Comparison of ENCODE assay signal across 8 mouse cellular contexts in genomic region chr9:30426882-30427632, GRCm38 (mm10). TPM values are rescaled to one million over a fixed set of nuclear protein-coding genes. Genes with fewer than 3 reads are reported as not detected.
DNase-seq lines count a peak whose midpoint lies in the region; ATAC-seq lines count a peak whose summit lies in the region.

Gene Snx19 (plus strand): TSS chr9:30427108.

- H3K4me1 ChIP-seq in heart, embryonic 13.5 days: peaks cover 40% of the 10 kb centered on the region
- peaks cover 29% of the 10 kb centered on the region for H3K4me1 ChIP-seq in liver, embryonic 12.5 days
- H3K4me1 ChIP-seq in stomach, embryonic 15.5 days: peaks cover 22% of the 10 kb centered on the region

- no peaks in the 10 kb centered on the region for H3K9me3 ChIP-seq in heart, embryonic 13.5 days
- H3K9me3 ChIP-seq in liver, embryonic 12.5 days (replicated peaks): no peaks in the 10 kb centered on the region
- H3K9me3 ChIP-seq in stomach, embryonic 15.5 days: no peaks in the 10 kb centered on the region

- peak within 1 kb of the TSS; percentile 62 for H3K27ac ChIP-seq in heart, embryonic 13.5 days (replicated peaks)
- H3K27ac ChIP-seq in liver, embryonic 12.5 days: peak within 1 kb of the TSS; percentile 65
- peak within 1 kb of the TSS; percentile 51; the same call in 1 of the 2 replicates for H3K27ac ChIP-seq in stomach, embryonic 15.5 days

- peaks cover 16% of the 10 kb centered on the region for H3K36me3 ChIP-seq in heart, embryonic 13.5 days
- peaks cover 9% of the 10 kb centered on the region for H3K36me3 ChIP-seq in liver, embryonic 12.5 days
- H3K36me3 ChIP-seq in stomach, embryonic 15.5 days: no peaks in the 10 kb centered on the region

- H3K9ac ChIP-seq in heart, embryonic 13.5 days: peak within 1 kb of the TSS; percentile 94
- peak within 1 kb of the TSS; percentile 83 for H3K9ac ChIP-seq in liver, embryonic 12.5 days
- peak within 1 kb of the TSS; percentile 85 for H3K9ac ChIP-seq in stomach, embryonic 15.5 days

- WGBS in heart, embryonic 13.5 days: 2% methylated on average over 53 of the region's 53 CpGs
- 3% methylated on average over 53 of the region's 53 CpGs for WGBS in liver, embryonic 12.5 days (ENCODE audit: insufficient replicate concordance)
- 3% methylated on average over 53 of the region's 53 CpGs for WGBS in stomach, embryonic 15.5 days

- H3K4me3 ChIP-seq in heart, embryonic 13.5 days: peak within 1 kb of the TSS; percentile 92
- H3K4me3 ChIP-seq in liver, embryonic 12.5 days: peak within 1 kb of the TSS; percentile 80
- H3K4me3 ChIP-seq in stomach, embryonic 15.5 days (replicated peaks): peak within 1 kb of the TSS; percentile 83

- H3K27me3 ChIP-seq in heart, embryonic 13.5 days (replicated peaks): peaks cover 2% of the 10 kb centered on the region; the same call in 1 of the 2 replicates
- peaks cover 5% of the 10 kb centered on the region; the same call in 1 of the 2 replicates for H3K27me3 ChIP-seq in liver, embryonic 12.5 days (replicated peaks)
- no peaks in the 10 kb centered on the region for H3K27me3 ChIP-seq in stomach, embryonic 15.5 days (replicated peaks)

- peak; percentile 92 for ATAC-seq in erythroid progenitor cell, adult 5-6 weeks (replicated peaks; ENCODE audit: low FRiP score, poor library complexity, severe bottlenecking)
- peak; percentile 70 for ATAC-seq in heart, embryonic 13.5 days (ENCODE audit: extremely low read depth, insufficient number of reproducible peaks, low FRiP score, low TSS enrichment)
- ATAC-seq in liver, embryonic 12.5 days: peak; percentile 96
- peak; percentile 94 for ATAC-seq in stomach, embryonic 15.5 days (ENCODE audit: insufficient read depth, low FRiP score, low read depth)

- peak within 1 kb of the TSS; percentile 91 for H3K4me2 ChIP-seq in heart, embryonic 13.5 days
- peak within 1 kb of the TSS; percentile 77 for H3K4me2 ChIP-seq in liver, embryonic 12.5 days
- peak within 1 kb of the TSS; percentile 76 for H3K4me2 ChIP-seq in stomach, embryonic 15.5 days

- DNase-seq in CD4-positive helper T cell, adult 2 months (ENCODE audit: low read depth, low spot score): peak; percentile 92
- peak; percentile 40 for DNase-seq in brain, embryonic 18.5 days (ENCODE audit: low read depth, low spot score)
- peak; percentile 97 for DNase-seq in kidney, postnatal 10 days
- peak; percentile 85 to 90 for DNase-seq in natural killer cell, adult 2 months (ENCODE audit: low spot score in 2 of 2)

RNA-seq across cellular contexts. Expression of gene Snx19, which starts in this region (rescaled TPM):
- total RNA-seq in erythroid progenitor cell, adult 5-6 weeks (2015; ENCODE audit: low replicate concordance): 2.5 and 4.6 TPM in 2 replicates
- 2.8 and 6.5 TPM in 2 replicates for total RNA-seq in erythroid progenitor cell, adult 5-6 weeks (2017; ENCODE audit: low replicate concordance)
- polyA plus RNA-seq in heart, embryonic 13.5 days (2015; fragmentation: Nextera tagmentation; extraction: Ambion mirVana): 12.6 and 14.4 TPM in 2 replicates
- polyA plus RNA-seq in liver, embryonic 12.5 days (2016; fragmentation: Nextera tagmentation; extraction: Ambion mirVana): 8.4 and 9.0 TPM in 2 replicates
- 15.3 and 17.7 TPM in 2 replicates for polyA plus RNA-seq in stomach, embryonic 15.5 days (2015; fragmentation: Nextera tagmentation; extraction: Ambion mirVana)

Comparison
In these comparisons a context has a peak if more than half of its experiments do, and no peak if none do; other contexts are left out.
1. Peak in every context shown above with its lines: DNase-seq, ATAC-seq, H3K4me3 ChIP-seq and H3K27ac ChIP-seq.
2. DNase-seq: peak in every context shown above with its lines; median percentile 97 in kidney, postnatal 10 days; 92 in CD4-positive helper T cell, adult 2 months; 88 in natural killer cell, adult 2 months; 40 in brain, embryonic 18.5 days.